Mouse (Mus musculus): ENCODE results near the gene Fxyd6. TPM values are rescaled to one million over a fixed set of nuclear protein-coding genes. Genes with fewer than 3 reads are reported as not detected.

The Fxyd6 gene
- polyA plus RNA-seq, 1 experiment from 2014 or later: 32.7 TPM

DNA sequence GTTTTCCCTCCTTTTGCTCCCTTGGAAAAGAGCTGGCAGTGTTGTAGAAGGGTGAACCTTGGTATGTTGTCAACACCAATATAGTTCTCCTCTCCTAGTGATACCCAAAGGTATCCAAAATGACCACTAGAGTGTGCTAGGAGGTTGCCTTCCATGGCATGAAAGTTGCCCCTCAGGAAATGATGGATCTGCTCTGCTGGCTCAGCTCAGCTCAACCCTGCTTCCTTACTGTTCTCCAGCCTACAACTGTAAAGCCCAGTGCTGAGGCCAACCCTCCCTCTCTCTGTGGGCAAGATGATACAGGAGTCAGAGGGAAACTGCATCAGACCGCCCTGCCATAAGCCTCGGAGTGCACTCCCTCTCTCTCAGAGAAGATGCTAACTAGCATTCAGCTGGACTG, 24.5 kb upstream of the Fxyd6 start:
- Histone ChIP-seq H3K27me3 (ENCODE audit: control insufficient read depth, insufficient read depth, low read length) (no peaks in the 10 kb centered on the region), H3K9me3 (ENCODE audit: control insufficient read depth, low read length) (no peaks in the 10 kb centered on the region), H3K9ac (ENCODE audit: low read length) (no peak overlapping the region), H3K36me3 (ENCODE audit: control insufficient read depth, insufficient read depth, low read length) (no peaks in the 10 kb centered on the region), H3K4me2 (ENCODE audit: low read length) (no peak overlapping the region), H3K27ac (replicated peaks in 1 of 2; ENCODE audit: control insufficient read depth in 1 of 2, insufficient read depth in 1 of 2, low read depth in 2 of 2, low read length in 2 of 2) (no peak overlapping the region), H3K4me1 (ENCODE audit: control insufficient read depth in 2 of 2, insufficient read depth in 2 of 2, low read length in 2 of 2) (no peaks in the 10 kb centered on the region), H3K4me3 (ENCODE audit: control insufficient read depth in 1 of 2, insufficient read depth in 1 of 2, low read depth in 1 of 2, low read length in 2 of 2) (no peak overlapping the region)
- 80% methylated on average over 2 of the region's 2 CpGs for WGBS
- ATAC-seq (ENCODE audit: insufficient number of reproducible peaks, insufficient read depth, low FRiP score, low read depth): no peak

DNA sequence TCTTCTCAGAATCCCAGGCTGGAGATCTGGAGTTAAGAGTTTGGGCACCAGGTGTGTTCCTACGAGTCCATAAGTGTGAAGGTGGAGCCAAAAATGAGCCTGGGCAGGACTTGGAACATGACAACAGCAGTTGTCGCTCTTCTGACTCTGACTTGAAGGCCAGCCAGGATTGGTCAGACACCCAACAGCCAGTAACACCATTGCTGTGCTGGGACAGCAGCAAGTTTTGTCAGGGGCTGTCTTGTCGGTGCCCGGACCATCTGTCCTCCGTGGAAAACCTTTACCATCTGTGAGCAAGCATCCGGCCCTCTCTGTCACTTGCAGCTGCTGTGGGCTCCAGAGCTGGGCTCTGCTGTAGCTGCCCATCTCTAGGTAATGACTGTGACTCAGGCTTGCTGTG, 23.7 kb upstream of the Fxyd6 start:
- H3K4me2 ChIP-seq (ENCODE audit: low read length): no peak overlapping the region
- H3K9me3 ChIP-seq (ENCODE audit: control insufficient read depth, low read length): no peaks in the 10 kb centered on the region
- H3K4me3 ChIP-seq (ENCODE audit: control insufficient read depth in 1 of 2, insufficient read depth in 1 of 2, low read depth in 1 of 2, low read length in 2 of 2): no peak overlapping the region
- no peaks in the 10 kb centered on the region for H3K36me3 ChIP-seq (ENCODE audit: control insufficient read depth, insufficient read depth, low read length)
- 76% methylated on average over 6 of the region's 6 CpGs for WGBS
- H3K27ac ChIP-seq (replicated peaks in 1 of 2; ENCODE audit: control insufficient read depth in 1 of 2, insufficient read depth in 1 of 2, low read depth in 2 of 2, low read length in 2 of 2): no peak overlapping the region
- H3K4me1 ChIP-seq (ENCODE audit: control insufficient read depth in 2 of 2, insufficient read depth in 2 of 2, low read length in 2 of 2): no peaks in the 10 kb centered on the region
- no peak for ATAC-seq (ENCODE audit: insufficient number of reproducible peaks, insufficient read depth, low FRiP score, low read depth)
- H3K9ac ChIP-seq (ENCODE audit: low read length): no peak overlapping the region
- H3K27me3 ChIP-seq (ENCODE audit: control insufficient read depth, insufficient read depth, low read length): no peaks in the 10 kb centered on the region

DNA sequence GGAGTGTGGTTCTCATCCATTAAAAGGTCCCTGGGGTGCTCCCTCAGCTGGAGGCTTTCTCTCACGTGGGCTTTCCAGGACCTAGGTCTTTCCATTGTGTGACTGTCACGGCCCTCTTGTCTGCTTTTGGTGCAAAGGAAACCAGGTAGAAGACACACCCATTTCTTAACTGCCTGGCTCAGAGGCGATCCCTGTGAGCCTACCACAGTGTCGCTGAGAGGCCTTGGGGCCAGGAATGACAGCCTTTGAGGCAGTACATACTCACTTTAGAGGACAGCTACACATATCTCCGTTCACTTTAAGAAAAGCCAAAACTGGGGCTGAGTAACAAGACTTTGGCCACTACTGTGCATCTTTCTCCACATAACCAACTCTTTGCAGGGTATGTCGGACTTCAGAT, 21.4 kb upstream of the Fxyd6 start:
- Histone ChIP-seq H3K4me3 (ENCODE audit: control insufficient read depth in 1 of 2, insufficient read depth in 1 of 2, low read depth in 1 of 2, low read length in 2 of 2) (no peak overlapping the region), H3K36me3 (ENCODE audit: control insufficient read depth, insufficient read depth, low read length) (no peaks in the 10 kb centered on the region), H3K4me1 (ENCODE audit: control insufficient read depth in 2 of 2, insufficient read depth in 2 of 2, low read length in 2 of 2) (no peaks in the 10 kb centered on the region), H3K9me3 (ENCODE audit: control insufficient read depth, low read length) (no peaks in the 10 kb centered on the region), H3K27ac (replicated peaks in 1 of 2; ENCODE audit: control insufficient read depth in 1 of 2, insufficient read depth in 1 of 2, low read depth in 2 of 2, low read length in 2 of 2) (no peak overlapping the region), H3K27me3 (ENCODE audit: control insufficient read depth, insufficient read depth, low read length) (no peaks in the 10 kb centered on the region), H3K4me2 (ENCODE audit: low read length) (no peak overlapping the region), H3K9ac (ENCODE audit: low read length) (no peak overlapping the region)
- 77% methylated on average over 6 of the region's 6 CpGs for WGBS
- ATAC-seq (ENCODE audit: insufficient number of reproducible peaks, insufficient read depth, low FRiP score, low read depth): no peak

DNA sequence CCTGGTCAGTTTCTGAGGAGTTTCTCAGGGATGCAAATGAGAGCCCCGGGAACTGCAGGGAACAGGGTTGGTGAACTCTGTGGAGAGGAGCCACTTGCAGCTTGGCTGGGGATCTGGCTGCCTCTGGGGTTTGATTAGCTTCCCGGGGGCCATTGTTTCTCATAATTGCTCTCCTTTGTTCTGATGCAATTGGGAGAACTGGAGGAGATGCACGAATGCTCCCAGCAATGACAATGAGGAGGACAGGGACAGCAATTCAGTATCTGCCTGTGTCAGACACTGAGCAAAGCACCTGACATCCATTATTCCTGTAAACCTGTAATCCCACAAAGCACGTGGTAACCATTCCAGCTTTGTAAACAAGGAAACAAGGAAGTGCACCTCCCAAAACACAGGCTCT, 20.8 kb upstream of the Fxyd6 start:
- ATAC-seq (ENCODE audit: insufficient number of reproducible peaks, insufficient read depth, low FRiP score, low read depth): no peak
- H3K4me1 ChIP-seq (ENCODE audit: control insufficient read depth in 2 of 2, insufficient read depth in 2 of 2, low read length in 2 of 2): no peaks in the 10 kb centered on the region
- H3K27me3 ChIP-seq (ENCODE audit: control insufficient read depth, insufficient read depth, low read length): no peaks in the 10 kb centered on the region
- no peak overlapping the region for H3K27ac ChIP-seq (replicated peaks in 1 of 2; ENCODE audit: control insufficient read depth in 1 of 2, insufficient read depth in 1 of 2, low read depth in 2 of 2, low read length in 2 of 2)
- H3K36me3 ChIP-seq (ENCODE audit: control insufficient read depth, insufficient read depth, low read length): no peaks in the 10 kb centered on the region
- WGBS: 53% methylated on average over 4 of the region's 4 CpGs
- no peak overlapping the region for H3K4me3 ChIP-seq (ENCODE audit: control insufficient read depth in 1 of 2, insufficient read depth in 1 of 2, low read depth in 1 of 2, low read length in 2 of 2)
- H3K9ac ChIP-seq (ENCODE audit: low read length): no peak overlapping the region
- no peak overlapping the region for H3K4me2 ChIP-seq (ENCODE audit: low read length)
- H3K9me3 ChIP-seq (ENCODE audit: control insufficient read depth, low read length): no peaks in the 10 kb centered on the region

DNA sequence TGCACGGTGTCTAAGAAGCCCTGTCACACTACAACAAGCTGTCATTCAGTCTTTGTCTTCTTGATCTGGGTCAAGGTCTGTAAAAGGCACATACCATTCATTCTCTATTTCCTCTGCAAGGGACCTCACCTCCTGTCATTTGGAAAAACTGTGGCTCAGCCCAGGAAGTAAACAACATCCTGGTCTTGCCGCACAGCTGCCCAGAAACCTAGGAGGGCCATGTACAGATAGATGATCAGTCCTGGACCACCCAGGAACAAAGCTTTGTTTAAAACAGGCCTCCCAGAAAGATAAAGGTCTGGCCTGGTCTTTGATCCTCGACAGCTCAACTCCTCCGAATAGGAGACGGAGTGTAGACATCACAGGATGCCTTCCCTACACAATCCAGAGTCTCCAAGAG, 20.1 kb upstream of the Fxyd6 start:
- ATAC-seq (ENCODE audit: insufficient number of reproducible peaks, insufficient read depth, low FRiP score, low read depth): no peak
- H3K27ac ChIP-seq (replicated peaks in 1 of 2; ENCODE audit: control insufficient read depth in 1 of 2, insufficient read depth in 1 of 2, low read depth in 2 of 2, low read length in 2 of 2): no peak overlapping the region
- no peaks in the 10 kb centered on the region for H3K4me1 ChIP-seq (ENCODE audit: control insufficient read depth in 2 of 2, insufficient read depth in 2 of 2, low read length in 2 of 2)
- WGBS: 33% methylated on average over 5 of the region's 5 CpGs
- no peaks in the 10 kb centered on the region for H3K9me3 ChIP-seq (ENCODE audit: control insufficient read depth, low read length)
- no peak overlapping the region for H3K4me2 ChIP-seq (ENCODE audit: low read length)
- no peaks in the 10 kb centered on the region for H3K36me3 ChIP-seq (ENCODE audit: control insufficient read depth, insufficient read depth, low read length)
- H3K4me3 ChIP-seq (ENCODE audit: control insufficient read depth in 1 of 2, insufficient read depth in 1 of 2, low read depth in 1 of 2, low read length in 2 of 2): no peak overlapping the region
- H3K9ac ChIP-seq (ENCODE audit: low read length): no peak overlapping the region
- no peaks in the 10 kb centered on the region for H3K27me3 ChIP-seq (ENCODE audit: control insufficient read depth, insufficient read depth, low read length)

DNA sequence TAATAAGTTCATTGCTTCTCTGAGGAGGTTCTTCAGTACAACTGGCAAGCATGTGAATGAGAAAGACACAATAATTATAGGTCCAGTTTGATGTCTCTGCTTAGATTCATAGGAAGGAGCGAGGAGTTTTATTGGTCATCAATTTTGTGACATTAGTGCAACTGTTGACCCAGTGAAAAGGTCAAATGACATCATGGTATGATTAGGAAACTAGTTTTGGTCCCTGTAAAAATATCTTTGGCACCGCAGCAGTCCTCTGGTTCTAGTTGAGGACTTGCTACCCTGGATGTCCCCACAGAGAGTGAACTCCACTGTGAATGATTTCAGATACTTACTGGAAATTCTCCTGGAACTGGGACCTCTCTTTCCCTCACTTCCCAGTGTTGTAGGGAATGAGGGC, 14.8 kb upstream of the Fxyd6 start:
- 81% methylated on average over 2 of the region's 2 CpGs for WGBS
- no peaks in the 10 kb centered on the region for H3K9me3 ChIP-seq (ENCODE audit: control insufficient read depth, low read length)
- H3K4me1 ChIP-seq (ENCODE audit: control insufficient read depth in 2 of 2, insufficient read depth in 2 of 2, low read length in 2 of 2): no peaks in the 10 kb centered on the region
- H3K9ac ChIP-seq (ENCODE audit: low read length): no peak overlapping the region
- ATAC-seq (ENCODE audit: insufficient number of reproducible peaks, insufficient read depth, low FRiP score, low read depth): no peak
- H3K27me3 ChIP-seq (ENCODE audit: control insufficient read depth, insufficient read depth, low read length): no peaks in the 10 kb centered on the region
- no peak overlapping the region for H3K4me3 ChIP-seq (ENCODE audit: control insufficient read depth in 1 of 2, insufficient read depth in 1 of 2, low read depth in 1 of 2, low read length in 2 of 2)
- no peak overlapping the region for H3K4me2 ChIP-seq (ENCODE audit: low read length)
- no peak overlapping the region for H3K27ac ChIP-seq (replicated peaks in 1 of 2; ENCODE audit: control insufficient read depth in 1 of 2, insufficient read depth in 1 of 2, low read depth in 2 of 2, low read length in 2 of 2)
- no peaks in the 10 kb centered on the region for H3K36me3 ChIP-seq (ENCODE audit: control insufficient read depth, insufficient read depth, low read length)

DNA sequence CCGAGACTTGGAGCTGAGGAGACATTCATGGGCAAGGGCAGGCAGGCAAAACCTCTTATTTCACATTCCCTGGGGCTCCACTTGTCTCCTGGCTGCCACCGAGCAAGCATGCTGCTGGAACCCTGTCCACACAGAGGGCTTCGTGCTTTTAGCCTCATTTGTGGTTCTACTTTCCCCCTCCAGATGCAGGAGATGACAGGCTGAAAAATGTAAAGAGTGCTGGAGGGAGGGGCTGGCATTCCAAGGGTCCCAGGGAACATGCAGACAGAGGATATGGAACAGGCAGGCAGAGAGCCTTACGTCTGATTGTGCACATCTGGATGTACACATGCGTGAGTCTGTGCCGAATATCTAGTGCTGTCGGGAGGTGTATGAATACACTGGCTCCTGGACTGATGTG, 11.6 kb upstream of the Fxyd6 start:
- Histone ChIP-seq H3K36me3 (ENCODE audit: control insufficient read depth, insufficient read depth, low read length) (no peaks in the 10 kb centered on the region), H3K4me2 (ENCODE audit: low read length) (no peak overlapping the region), H3K9me3 (ENCODE audit: control insufficient read depth, low read length) (no peaks in the 10 kb centered on the region), H3K27me3 (ENCODE audit: control insufficient read depth, insufficient read depth, low read length) (no peaks in the 10 kb centered on the region), H3K27ac (replicated peaks in 1 of 2; ENCODE audit: control insufficient read depth in 1 of 2, insufficient read depth in 1 of 2, low read depth in 2 of 2, low read length in 2 of 2) (no peak overlapping the region), H3K4me3 (ENCODE audit: control insufficient read depth in 1 of 2, insufficient read depth in 1 of 2, low read depth in 1 of 2, low read length in 2 of 2) (no peak overlapping the region), H3K4me1 (ENCODE audit: control insufficient read depth in 2 of 2, insufficient read depth in 2 of 2, low read length in 2 of 2) (peaks cover 0 to 12% of the 10 kb centered on the region in 2 experiments; a peak in 3 of 4 replicates), H3K9ac (ENCODE audit: low read length) (no peak overlapping the region)
- WGBS: 57% methylated on average over 7 of the region's 7 CpGs
- no peak for ATAC-seq (ENCODE audit: insufficient number of reproducible peaks, insufficient read depth, low FRiP score, low read depth)

DNA sequence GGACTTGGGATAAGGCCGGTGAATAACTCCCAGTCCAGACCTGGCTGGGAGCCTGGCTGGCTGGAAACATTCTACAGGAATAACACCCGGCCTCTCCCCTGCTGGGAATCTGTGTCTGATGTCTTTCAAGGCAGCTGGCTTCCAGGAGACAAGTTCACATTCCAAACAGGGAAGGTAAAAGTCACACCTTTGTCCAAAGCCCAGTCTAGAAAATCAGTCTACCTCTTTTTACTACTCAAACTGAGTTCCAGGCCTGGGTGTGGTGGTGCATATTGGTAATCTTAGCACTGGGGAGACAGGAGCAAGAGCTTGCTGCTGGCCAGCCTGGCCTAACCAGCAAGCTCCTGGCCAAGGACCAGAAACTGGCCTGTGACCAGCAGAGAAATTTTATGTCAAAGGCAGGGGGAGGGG, 7.9 kb upstream of the Fxyd6 start:
- H3K27me3 ChIP-seq (ENCODE audit: control insufficient read depth, insufficient read depth, low read length): no peaks in the 10 kb centered on the region
- H3K4me2 ChIP-seq (ENCODE audit: low read length): no peak overlapping the region
- no peaks in the 10 kb centered on the region for H3K9me3 ChIP-seq (ENCODE audit: control insufficient read depth, low read length)
- WGBS: 7% methylated on average over 2 of the region's 2 CpGs
- no peaks in the 10 kb centered on the region for H3K36me3 ChIP-seq (ENCODE audit: control insufficient read depth, insufficient read depth, low read length)
- no peak for ATAC-seq (ENCODE audit: insufficient number of reproducible peaks, insufficient read depth, low FRiP score, low read depth)
- H3K4me1 ChIP-seq (ENCODE audit: control insufficient read depth in 2 of 2, insufficient read depth in 2 of 2, low read length in 2 of 2): peaks cover 0 to 12% of the 10 kb centered on the region in 2 experiments; a peak in 3 of 4 replicates
- H3K27ac ChIP-seq (replicated peaks in 1 of 2; ENCODE audit: control insufficient read depth in 1 of 2, insufficient read depth in 1 of 2, low read depth in 2 of 2, low read length in 2 of 2): peak overlapping the region; percentile 67
- H3K4me3 ChIP-seq (ENCODE audit: control insufficient read depth in 1 of 2, insufficient read depth in 1 of 2, low read depth in 1 of 2, low read length in 2 of 2): no peak overlapping the region
- H3K9ac ChIP-seq (ENCODE audit: low read length): no peak overlapping the region

Data from heart, embryonic 14.5 days (tissue).